Mouse (Mus musculus): Measurements from ENCODE around the gene Cd59b. TPM values are rescaled to one million over a fixed set of nuclear protein-coding genes. Genes with fewer than 3 reads are reported as not detected.
"Not testable (repeated sequence)": the region's sequence is repeated elsewhere in the genome, so short reads cannot be mapped to it uniquely, and the experiment has no call there.

The Cd59b gene
- polyA plus RNA-seq, 1 experiment from 2014 or later = 1.9 TPM

DNA sequence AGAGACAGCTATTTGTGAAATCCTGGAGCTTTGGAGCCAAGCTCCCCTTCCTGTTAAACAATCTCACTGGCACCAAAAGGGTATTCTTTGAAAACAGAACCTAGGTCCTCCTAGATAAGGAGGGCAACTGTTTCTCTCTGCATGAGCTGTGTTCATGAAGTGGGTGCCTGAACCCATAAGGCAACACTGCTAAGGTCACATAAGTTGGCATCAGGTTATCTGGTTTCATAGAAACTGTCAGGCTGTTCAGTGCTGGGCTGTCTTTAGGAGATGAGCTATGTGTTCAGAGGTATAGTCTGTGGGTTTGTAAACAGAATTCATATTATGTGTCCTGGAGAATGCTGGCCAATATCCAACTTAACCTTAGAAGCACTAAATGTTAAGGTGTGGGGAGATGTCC is 47.5 kb downstream of the Cd59b start:
- not testable (repeated sequence) for ATAC-seq (ENCODE audit: low FRiP score); H3K4me3 ChIP-seq (ENCODE audit: low read depth, low read length); H3K9me3 ChIP-seq (ENCODE audit: control insufficient read depth, low read length); H3K4me2 ChIP-seq; H3K4me1 ChIP-seq (ENCODE audit: control insufficient read depth, insufficient read depth, low read length); H3K9ac ChIP-seq (ENCODE audit: low read length); H3K27me3 ChIP-seq (ENCODE audit: control insufficient read depth, insufficient read depth, low read length); H3K27ac ChIP-seq (ENCODE audit: low read depth, low read length); H3K36me3 ChIP-seq (ENCODE audit: control insufficient read depth, insufficient read depth, low read length)
- peak; percentile 23 for DNase-seq (ENCODE audit: low spot score, missing footprints)

DNA sequence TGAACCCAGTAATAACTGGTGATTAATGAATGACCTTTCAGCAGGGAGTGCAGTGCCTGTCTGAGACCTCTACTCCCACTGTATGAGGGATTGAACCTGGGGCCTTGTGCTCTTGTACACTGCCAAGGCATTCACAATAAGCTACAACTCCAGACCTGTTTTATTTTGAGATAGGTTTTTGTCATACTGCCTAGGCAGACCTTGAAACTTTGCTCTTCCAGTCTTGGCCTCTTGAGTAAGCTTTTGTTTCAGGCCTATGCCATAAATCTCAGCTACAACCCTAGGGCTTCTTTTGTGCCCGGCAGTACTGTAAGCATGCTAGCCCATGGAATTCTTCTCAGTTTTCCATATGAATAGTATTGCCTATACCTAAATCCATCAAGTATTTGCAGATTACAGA is 49.4 kb downstream of the Cd59b start:
- DNase-seq (ENCODE audit: low spot score, missing footprints) = no peak
- no peak overlapping the region for H3K9ac ChIP-seq (ENCODE audit: low read length)
- H3K27me3 ChIP-seq (ENCODE audit: control insufficient read depth, insufficient read depth, low read length) = peaks cover 3% of the 10 kb centered on the region; the same call in 1 of the 2 replicates
- ATAC-seq (ENCODE audit: low FRiP score) = no peak
- no peak overlapping the region for H3K4me3 ChIP-seq (ENCODE audit: low read depth, low read length)
- H3K27ac ChIP-seq (ENCODE audit: low read depth, low read length) = no peak overlapping the region
- no peak overlapping the region for H3K4me2 ChIP-seq
- no peaks in the 10 kb centered on the region for H3K9me3 ChIP-seq (ENCODE audit: control insufficient read depth, low read length)
- H3K4me1 ChIP-seq (ENCODE audit: control insufficient read depth, insufficient read depth, low read length) = peaks cover 2% of the 10 kb centered on the region; the same call in 1 of the 2 replicates
- 92% methylated on average over 1 of the region's 1 CpGs for WGBS
- H3K36me3 ChIP-seq (ENCODE audit: control insufficient read depth, insufficient read depth, low read length) = no peaks in the 10 kb centered on the region

DNA sequence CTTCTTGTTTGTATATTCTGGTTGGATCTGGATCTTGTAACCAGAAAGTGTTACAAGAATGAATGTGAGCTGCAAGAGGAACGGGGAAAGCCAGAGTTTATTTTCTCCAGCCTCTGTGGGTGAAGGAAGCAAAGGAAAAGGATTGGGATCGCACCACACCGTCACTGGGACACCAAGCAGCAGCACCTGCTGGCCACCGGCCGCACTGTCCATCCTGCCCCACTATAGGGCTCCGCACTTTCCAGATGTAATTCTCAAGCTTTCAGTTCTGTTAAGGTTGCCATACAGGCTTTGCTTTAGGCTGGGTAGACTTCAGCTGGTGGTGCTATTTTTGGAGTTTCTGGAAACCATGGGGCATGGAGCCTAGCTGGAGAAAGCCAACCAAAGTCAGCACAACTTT is 50.7 kb downstream of the Cd59b start:
- Histone ChIP-seq H3K36me3 (ENCODE audit: control insufficient read depth, insufficient read depth, low read length) (no peaks in the 10 kb centered on the region), H3K27me3 (ENCODE audit: control insufficient read depth, insufficient read depth, low read length) (peaks cover 3% of the 10 kb centered on the region; the same call in 1 of the 2 replicates), H3K9ac (ENCODE audit: low read length) (no peak overlapping the region), H3K4me1 (ENCODE audit: control insufficient read depth, insufficient read depth, low read length) (peaks cover 2% of the 10 kb centered on the region; the same call in 1 of the 2 replicates), H3K4me2 (no peak overlapping the region), H3K9me3 (ENCODE audit: control insufficient read depth, low read length) (no peaks in the 10 kb centered on the region), H3K27ac (ENCODE audit: low read depth, low read length) (no peak overlapping the region), H3K4me3 (ENCODE audit: low read depth, low read length) (no peak overlapping the region)
- DNase-seq (ENCODE audit: low spot score, missing footprints) = peak; percentile 49
- 60% methylated on average over 6 of the region's 6 CpGs for WGBS
- ATAC-seq (ENCODE audit: low FRiP score) = no peak

DNA sequence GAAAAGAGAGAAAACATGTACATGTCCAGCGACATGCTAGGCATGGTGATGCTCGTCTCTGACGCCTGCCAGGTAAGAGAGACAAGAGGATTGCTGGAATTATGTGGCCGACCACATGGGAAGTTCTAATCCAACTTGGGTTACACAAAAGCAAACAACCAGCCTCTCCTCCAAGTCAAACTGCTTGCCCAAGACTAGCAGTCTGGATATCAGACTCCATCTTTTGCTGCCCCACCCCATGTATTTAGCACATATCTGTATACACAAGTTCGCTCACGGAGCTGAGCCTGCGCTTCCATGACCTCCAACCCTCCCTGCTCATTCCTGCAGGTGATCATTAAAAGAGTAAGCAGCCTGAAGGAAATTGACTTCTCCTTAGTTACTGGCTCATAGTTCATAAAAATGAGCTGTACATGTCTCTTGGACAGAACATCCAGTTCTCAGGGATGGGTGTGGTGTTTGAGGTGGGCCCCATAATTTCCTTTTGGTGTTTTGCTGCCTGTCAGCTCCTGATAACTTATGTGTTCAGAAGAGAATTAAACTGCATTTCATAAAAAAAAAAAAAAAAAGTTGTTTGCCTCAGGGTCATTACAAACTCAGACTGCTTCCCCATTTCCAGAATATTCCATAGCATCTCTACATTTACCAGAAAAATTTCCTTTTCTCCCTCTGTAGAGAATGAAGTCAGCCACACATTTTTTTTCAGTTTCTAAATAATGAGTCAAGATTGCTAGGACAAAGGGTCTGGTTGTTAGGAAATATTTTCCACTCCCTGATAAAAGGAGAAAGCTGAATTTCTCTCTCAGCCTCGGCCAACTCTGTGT is 52.2 kb downstream of the Cd59b start:
- H3K27me3 ChIP-seq (ENCODE audit: control insufficient read depth, insufficient read depth, low read length) = peaks cover 3% of the 10 kb centered on the region; the same call in 1 of the 2 replicates
- peak overlapping the region; percentile 66 for H3K4me3 ChIP-seq (ENCODE audit: low read depth, low read length)
- H3K9me3 ChIP-seq (ENCODE audit: control insufficient read depth, low read length) = no peaks in the 10 kb centered on the region
- H3K4me2 ChIP-seq = peak overlapping the region; percentile 98
- DNase-seq (ENCODE audit: low spot score, missing footprints) = peak; percentile 85
- H3K36me3 ChIP-seq (ENCODE audit: control insufficient read depth, insufficient read depth, low read length) = no peaks in the 10 kb centered on the region
- peak overlapping the region; percentile 3; the same call in 1 of the 2 replicates for H3K9ac ChIP-seq (ENCODE audit: low read length)
- WGBS = 82% methylated on average over 8 of the region's 8 CpGs
- no peak for ATAC-seq (ENCODE audit: low FRiP score)
- no peak overlapping the region for H3K27ac ChIP-seq (ENCODE audit: low read depth, low read length)
- H3K4me1 ChIP-seq (ENCODE audit: control insufficient read depth, insufficient read depth, low read length) = peaks cover 2% of the 10 kb centered on the region; the same call in 1 of the 2 replicates

DNA sequence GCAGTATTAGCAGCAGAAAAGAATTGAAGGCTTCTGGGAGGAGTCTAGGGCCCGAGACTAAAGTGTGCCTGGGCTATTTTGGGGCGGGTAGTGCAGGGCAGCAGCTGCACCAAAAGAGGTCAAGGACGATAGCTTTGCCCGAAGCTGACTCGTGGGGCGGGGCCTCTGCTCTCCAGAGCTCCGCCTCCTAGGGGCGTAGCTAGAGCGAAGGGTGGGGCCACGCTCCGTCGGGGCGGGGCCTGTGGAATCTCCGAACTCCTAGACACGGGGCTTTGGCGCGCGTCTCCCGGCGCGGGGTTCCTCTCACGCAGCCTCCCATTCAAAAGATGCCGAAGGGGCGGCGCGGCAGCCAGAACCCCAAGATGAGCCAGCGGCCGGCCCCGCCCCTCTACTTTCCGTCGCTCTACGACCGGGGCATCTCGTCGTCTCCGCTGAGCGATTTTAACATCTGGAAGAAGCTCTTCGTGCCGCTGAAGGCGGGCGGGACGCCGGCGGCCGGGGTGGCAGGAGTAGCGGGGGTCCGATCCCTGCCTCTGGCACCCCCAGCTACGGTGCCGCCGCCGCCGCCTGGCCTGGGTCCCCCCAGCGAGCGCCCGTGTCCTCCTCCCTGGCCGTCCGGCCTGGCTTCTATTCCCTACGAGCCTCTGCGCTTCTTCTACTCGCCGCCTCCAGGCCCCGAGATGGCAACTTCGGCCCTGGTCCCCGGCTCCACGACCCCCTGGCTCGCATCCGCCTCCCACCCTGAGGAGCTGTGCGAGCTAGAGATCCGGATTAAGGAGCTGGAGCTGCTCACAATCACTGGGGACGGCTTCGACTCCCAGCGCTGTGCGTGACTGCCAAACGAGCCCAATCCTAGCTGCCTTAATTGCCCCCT is 53.1 kb downstream of the Cd59b start, which contains the start of gene A930018P22Rik:
A930018P22Rik (plus strand) TSS at position 265 of the 874 bp plus-strand sequence.
- Histone ChIP-seq H3K9ac (ENCODE audit: low read length) (peak within 1 kb of the TSS; percentile 74), H3K4me2 (peak within 1 kb of the TSS; percentile 98), H3K36me3 (ENCODE audit: control insufficient read depth, insufficient read depth, low read length) (no peaks in the 10 kb centered on the region), H3K4me1 (ENCODE audit: control insufficient read depth, insufficient read depth, low read length) (peaks cover 2% of the 10 kb centered on the region; the same call in 1 of the 2 replicates), H3K27ac (ENCODE audit: low read depth, low read length) (no peak within 1 kb of the TSS), H3K27me3 (ENCODE audit: control insufficient read depth, insufficient read depth, low read length) (peaks cover 3% of the 10 kb centered on the region; the same call in 1 of the 2 replicates), H3K9me3 (ENCODE audit: control insufficient read depth, low read length) (no peaks in the 10 kb centered on the region), H3K4me3 (ENCODE audit: low read depth, low read length) (peak within 1 kb of the TSS; percentile 66)
- DNase-seq (ENCODE audit: low spot score, missing footprints) (peak; percentile 100), ATAC-seq (ENCODE audit: low FRiP score) (peak; percentile 98)
- WGBS = under 1% methylated on average over 68 of the region's 74 CpGs

DNA sequence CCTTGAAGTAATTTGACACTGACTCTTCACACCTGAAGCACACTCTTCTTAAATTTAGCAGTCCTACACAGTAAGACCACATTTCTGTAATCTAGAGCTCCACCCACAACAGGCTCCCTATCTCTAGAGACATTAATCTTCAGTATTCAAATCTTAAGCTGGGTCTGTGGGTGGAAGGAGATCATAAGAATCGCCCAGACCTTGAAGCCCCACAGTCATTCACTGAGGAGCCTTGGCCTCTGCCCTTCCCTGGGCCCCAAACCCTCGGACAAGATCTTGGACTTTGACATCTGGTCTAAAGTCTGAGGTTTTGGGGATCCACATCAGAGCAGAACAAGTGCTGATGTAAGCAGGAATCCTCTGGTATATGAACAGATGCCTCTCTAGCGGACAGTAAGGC is 53.9 kb downstream of the Cd59b start:
- no peaks in the 10 kb centered on the region for H3K9me3 ChIP-seq (ENCODE audit: control insufficient read depth, low read length)
- no peak overlapping the region for H3K9ac ChIP-seq (ENCODE audit: low read length)
- 53% methylated on average over 3 of the region's 3 CpGs for WGBS
- H3K27me3 ChIP-seq (ENCODE audit: control insufficient read depth, insufficient read depth, low read length) = peaks cover 3% of the 10 kb centered on the region; the same call in 1 of the 2 replicates
- no peak for ATAC-seq (ENCODE audit: low FRiP score)
- DNase-seq (ENCODE audit: low spot score, missing footprints) = peak; percentile 82
- peak overlapping the region; percentile 98 for H3K4me2 ChIP-seq
- H3K4me3 ChIP-seq (ENCODE audit: low read depth, low read length) = no peak overlapping the region; the same call in 1 of the 2 replicates
- no peaks in the 10 kb centered on the region for H3K36me3 ChIP-seq (ENCODE audit: control insufficient read depth, insufficient read depth, low read length)
- H3K27ac ChIP-seq (ENCODE audit: low read depth, low read length) = no peak overlapping the region
- H3K4me1 ChIP-seq (ENCODE audit: control insufficient read depth, insufficient read depth, low read length) = peaks cover 2% of the 10 kb centered on the region; the same call in 1 of the 2 replicates

DNA sequence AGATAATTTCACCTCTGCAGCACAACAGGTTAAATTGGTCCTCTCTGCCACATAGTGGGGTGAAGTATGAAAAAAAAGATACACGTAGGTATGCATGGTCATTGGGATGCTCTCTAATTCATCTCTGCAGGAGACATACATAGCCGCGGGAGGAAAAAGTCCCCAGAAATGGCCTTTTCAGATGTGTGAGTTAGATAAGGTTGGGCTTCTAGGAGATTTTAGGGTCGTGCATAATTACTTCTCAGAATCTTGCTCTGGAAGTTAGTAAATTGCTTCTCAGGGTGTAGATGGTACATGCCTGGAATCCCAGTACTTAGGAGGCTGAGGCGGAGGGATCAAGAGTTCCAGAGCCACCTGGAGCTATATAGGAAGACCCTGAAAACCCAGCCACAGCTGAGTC is 54.4 kb downstream of the Cd59b start:
- Histone ChIP-seq H3K36me3 (ENCODE audit: control insufficient read depth, insufficient read depth, low read length) (no peaks in the 10 kb centered on the region), H3K4me2 (no peak overlapping the region), H3K9me3 (ENCODE audit: control insufficient read depth, low read length) (no peaks in the 10 kb centered on the region), H3K4me1 (ENCODE audit: control insufficient read depth, insufficient read depth, low read length) (peaks cover 2% of the 10 kb centered on the region; the same call in 1 of the 2 replicates), H3K4me3 (ENCODE audit: low read depth, low read length) (no peak overlapping the region), H3K9ac (ENCODE audit: low read length) (no peak overlapping the region), H3K27ac (ENCODE audit: low read depth, low read length) (no peak overlapping the region), H3K27me3 (ENCODE audit: control insufficient read depth, insufficient read depth, low read length) (peaks cover 3% of the 10 kb centered on the region; the same call in 1 of the 2 replicates)
- ATAC-seq (ENCODE audit: low FRiP score) (no peak), DNase-seq (ENCODE audit: low spot score, missing footprints) (peak; percentile 64)
- WGBS = 79% methylated on average over 5 of the region's 5 CpGs

DNA sequence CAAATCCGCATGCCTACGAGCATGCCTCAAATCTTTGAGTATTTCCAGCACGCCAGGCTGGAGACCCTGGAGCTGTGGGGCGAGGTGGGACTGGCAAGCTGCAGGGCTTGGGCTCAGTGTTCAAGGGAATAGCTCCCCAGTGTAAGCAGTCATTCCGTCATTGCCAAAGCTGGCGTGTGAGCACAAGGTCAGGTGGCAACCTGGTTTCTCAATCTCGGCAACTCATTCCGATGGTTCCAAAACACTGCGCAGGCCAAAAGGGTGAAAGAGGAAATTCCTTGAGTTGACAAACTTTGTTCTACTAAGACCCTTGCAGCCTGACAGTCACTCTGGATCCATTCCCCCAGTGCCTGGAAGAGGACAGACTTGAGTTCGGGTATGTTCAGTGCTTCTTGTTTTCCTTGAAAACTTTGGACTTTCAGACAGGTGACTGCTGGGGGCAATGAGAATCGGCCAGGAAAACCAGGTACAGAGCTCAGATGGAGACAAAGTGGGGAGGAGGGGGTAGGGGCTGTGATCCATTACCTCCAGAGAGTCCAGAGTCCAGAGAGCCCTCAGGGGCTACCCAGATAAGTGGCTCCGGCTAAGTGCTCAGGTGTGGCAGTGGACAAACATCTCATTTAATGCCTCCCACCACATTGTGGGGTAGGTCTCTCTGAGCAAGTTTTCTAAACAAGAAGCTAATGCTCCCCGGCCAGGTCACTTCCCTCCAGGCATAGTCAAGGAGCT is 59.3 kb downstream of the Cd59b start:
- ATAC-seq (ENCODE audit: low FRiP score) = no peak
- Histone ChIP-seq H3K27me3 (ENCODE audit: control insufficient read depth, insufficient read depth, low read length) (no peaks in the 10 kb centered on the region), H3K9me3 (ENCODE audit: control insufficient read depth, low read length) (no peaks in the 10 kb centered on the region), H3K4me1 (ENCODE audit: control insufficient read depth, insufficient read depth, low read length) (no peaks in the 10 kb centered on the region), H3K9ac (ENCODE audit: low read length) (no peak overlapping the region), H3K4me2 (no peak overlapping the region), H3K4me3 (ENCODE audit: low read depth, low read length) (no peak overlapping the region), H3K27ac (ENCODE audit: low read depth, low read length) (no peak overlapping the region), H3K36me3 (ENCODE audit: control insufficient read depth, insufficient read depth, low read length) (no peaks in the 10 kb centered on the region)
- WGBS = 88% methylated on average over 13 of the region's 13 CpGs
- DNase-seq (ENCODE audit: low spot score, missing footprints) = no peak

Measured in midbrain, embryonic 11.5 days (tissue).